Mouse (Mus musculus): Measurements from ENCODE around the gene Nxph1.

The Nxph1 gene

DNA sequence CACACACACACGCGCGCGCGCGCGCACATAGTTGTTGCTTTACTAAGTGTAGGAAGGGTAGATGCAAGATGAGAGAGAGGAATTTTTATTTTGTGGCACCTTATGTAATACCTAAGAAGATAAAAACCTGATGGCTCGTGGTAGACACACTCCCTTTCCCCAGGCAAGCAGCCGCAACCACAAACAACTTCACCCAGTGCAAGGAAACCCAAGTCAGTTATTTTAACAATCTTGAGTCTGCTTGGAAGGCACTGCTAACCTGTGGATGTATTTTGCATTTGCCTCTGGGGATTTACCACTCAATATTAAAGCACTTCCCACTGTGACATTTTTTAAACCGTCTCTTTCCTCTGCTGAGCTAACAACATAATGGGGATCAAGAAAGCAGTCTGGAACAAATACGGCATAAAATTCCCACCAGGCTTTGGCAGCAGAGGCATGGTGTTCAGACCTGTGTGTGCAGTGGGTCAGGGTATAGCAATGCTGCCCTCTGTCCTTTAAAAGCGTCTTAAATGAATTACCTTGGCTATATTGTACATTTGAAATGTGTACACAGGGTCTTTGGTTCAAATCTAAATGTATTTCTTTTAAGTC, 176.2 kb downstream of the Nxph1 start:
- DNase-seq (ENCODE audit: low read depth, low spot score), result no peak

DNA sequence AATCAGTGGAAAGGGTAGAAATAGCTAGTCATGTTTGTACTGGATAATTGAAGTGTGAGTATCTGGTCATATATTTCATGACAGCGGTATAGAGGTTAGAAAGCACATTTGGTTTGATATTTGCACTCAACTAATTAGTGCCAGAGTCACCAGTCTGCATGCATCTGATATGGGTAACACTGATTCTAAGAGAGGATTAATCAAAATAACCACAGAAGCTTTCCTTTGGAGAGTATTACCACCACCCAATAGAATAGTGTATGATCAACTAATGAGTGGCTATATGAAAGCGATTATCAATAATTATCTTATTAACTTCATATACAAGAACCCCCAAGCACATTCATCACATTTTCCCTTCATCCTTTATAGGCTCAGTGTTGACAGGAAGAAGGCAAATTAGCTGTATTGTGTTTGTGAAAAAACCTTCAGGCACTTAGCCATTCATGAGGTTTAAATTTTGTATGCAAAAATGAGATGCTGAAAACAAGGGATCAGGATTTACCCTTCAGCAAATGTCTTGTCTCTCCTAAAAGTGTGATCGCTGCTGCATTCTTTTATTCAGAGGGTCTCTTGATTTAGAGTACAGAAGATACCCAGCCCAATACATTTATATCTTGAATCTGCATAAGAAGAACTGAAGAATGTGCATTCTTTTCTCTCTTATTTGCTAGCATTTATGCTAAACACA, 185.5 kb downstream of the Nxph1 start:
- DNase-seq (ENCODE audit: low read depth, low spot score), result no peak

DNA sequence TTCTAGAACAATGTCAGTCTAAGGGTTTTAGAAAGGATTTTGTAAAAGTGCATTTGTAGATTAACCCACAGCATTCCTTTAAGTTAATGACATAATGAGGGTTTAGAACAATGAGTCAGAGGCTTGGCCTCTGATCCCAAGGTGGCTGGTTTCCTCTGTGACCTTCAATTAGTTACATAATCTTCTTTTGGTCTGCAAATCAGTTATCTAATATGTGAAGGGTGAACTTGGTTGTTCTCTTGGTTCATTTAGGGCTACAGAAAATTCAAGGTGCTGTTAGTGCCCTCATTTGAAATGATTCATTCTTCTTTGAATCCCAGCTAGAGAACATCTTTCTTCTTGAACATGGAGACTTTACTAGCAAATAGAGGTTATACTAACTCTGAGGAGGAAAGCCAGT, 199.7 kb downstream of the Nxph1 start:
- DNase-seq (ENCODE audit: low read depth, low spot score), result no peak

DNA sequence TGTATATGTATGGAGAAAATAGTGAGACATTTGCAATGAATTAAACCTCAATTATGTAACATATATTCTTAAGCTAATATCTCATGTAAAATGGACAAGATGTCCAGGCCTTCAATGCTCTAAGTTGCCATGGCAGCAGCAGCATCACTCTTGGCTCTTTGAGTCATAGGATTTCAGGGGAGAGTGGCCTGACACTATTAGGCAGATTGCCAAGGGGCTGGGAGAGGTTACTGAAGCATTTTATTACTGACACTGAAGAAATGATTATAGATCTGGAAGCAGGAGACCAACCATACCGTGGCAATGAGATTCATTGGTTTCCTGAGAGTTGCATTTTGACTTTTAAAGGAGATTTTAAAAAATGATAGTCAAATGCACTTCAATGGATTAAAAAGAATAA, 201.6 kb downstream of the Nxph1 start:
- DNase-seq (ENCODE audit: low read depth, low spot score), result no peak

DNA sequence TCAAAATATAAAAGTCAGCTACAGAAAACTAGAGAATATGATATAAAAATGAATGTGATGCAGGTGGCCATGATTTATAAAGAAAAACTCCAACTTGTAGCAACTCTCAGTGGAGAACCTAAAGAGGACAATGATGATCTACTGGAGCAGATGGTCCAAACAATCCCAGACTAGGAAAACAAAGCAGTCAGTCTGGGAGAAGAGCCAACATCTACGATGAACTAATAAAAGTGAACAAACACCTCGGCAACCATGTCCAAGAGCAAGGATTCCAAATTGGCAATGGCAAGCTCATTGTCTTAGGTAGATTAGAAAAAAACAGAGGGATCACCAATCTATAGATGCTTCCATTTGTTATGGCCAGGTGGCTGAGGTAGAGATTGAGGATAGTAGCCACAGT, 211.0 kb downstream of the Nxph1 start:
- DNase-seq (ENCODE audit: low read depth, low spot score), result no peak

DNA sequence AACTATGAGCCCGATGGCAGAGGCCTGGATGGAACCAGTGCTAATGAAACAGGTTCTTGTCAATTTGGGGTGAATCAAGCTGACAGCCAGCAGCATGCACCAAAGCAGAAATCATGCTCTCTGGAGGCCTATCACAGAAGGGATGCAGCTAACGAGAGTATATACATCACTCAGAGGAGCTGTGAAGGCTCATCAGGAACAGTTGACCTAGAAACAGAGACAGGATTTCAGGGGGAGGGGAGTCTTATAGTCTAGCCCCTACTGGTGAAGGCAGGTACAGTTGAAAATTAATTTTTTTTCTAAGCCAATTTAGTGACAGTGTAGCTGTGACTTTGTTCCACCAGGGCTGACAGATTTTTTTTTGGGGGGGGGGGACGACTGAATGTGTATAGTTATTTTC, 234.2 kb downstream of the Nxph1 start:
- no peak for DNase-seq (ENCODE audit: low read depth, low spot score)

DNA sequence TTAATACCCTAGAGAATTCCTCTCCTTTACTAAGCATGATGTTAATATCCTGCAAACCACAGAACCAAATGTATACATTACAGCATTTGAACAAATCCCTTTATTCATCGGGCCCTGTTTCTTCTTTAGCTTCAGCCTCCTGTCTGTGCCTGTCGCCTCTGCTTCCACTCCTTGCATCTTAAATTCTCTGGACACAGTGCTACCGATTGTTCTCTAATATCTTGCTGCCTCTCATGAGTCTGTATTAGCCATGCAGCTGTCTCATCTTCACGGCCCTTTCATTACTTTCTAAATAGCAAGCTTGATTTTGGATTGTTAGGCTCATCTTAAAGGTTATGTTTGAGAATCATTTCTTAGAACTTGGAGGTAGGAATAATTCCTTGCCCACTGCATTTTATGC, 262.5 kb downstream of the Nxph1 start:
- no peak for DNase-seq (ENCODE audit: low read depth, low spot score)

DNA sequence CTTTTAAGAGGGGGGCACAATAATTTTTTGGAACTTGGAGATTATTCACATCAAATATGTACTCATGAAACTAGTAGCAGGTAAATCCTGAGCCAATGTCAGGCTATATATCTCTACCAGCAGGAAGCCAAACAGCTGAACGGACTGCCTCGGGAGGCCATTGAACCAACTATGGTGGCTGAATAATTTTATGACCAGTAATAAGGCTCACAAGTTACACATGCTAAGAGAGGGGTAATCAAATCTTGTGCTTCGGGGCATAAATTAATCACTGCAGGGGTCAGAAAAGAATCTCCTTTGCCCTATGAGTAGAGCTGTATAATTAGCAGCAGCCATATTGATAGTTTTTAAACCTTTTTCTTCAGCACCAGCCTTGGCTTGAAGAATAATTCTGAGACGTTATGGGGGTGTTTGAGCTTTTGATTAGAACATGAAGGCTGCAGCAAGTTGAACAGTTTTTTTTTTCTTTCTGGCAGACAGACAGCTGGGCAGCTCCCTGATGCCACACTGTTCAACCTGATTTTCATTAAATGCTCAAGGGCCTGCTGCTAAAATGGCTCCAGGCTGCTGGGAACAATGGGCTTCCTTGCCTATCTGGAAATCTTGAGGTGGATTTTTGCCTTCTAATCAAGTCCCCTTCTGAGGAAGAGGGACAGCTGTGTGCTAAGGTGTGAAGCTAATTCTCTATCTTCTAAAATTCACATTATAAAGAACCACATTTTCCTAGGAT, 272.7 kb downstream of the Nxph1 start:
- DNase-seq (ENCODE audit: low read depth, low spot score), result no peak

DNA sequence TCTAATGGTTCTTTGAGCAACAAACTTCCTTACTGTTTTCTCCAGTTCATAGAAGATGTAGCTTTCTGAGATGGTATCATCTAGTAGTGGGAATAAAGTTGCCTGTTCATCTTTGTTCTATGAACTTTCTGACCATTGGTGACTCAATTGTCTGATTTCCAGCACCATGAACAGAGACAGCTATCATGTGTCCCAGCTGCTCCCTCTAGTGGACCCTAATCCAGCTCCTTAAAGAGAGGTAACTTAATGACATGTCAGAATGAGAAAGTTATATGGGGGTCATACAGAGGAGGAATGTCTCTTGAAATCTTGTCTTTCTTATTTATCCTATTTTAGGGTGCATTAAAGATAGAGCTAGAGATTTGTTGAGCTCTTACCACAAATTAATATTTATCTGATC, 286.6 kb downstream of the Nxph1 start:
- no peak for DNase-seq (ENCODE audit: low read depth, low spot score)

DNA sequence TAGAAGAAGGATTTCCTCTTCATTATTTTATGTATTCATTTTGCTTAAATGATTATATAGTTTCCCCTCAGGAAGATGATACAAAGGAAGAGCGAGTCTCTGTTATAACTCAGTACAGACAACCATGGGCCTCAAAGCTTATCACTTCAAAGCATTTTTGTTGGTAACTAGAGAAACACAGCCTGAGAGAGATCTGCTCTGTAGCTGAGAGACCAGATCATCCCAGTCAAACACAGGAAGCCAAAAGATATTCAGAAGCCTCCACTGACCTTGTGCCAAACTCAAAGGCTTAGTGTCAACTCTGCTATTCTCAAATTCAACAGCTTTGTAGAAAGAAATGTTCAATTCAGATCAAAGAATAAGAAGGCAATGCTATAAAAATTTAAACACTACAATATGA, 319.8 kb downstream of the Nxph1 start:
- no peak for DNase-seq (ENCODE audit: low read depth, low spot score)
